Mouse (Mus musculus) liver, postnatal 0 days (tissue): ENCODE measurements around the gene Kcnj6. TPM values are rescaled to one million over a fixed set of nuclear protein-coding genes. Genes with fewer than 3 reads are reported as not detected.

ENCODE experiments used
- ATAC-seq: fragments of 200-750 bp; cut with Nextera tagmentation; 2 replicates; pipeline ENCODE4 v1.8.0; 2017; ENCODE audit warnings: mild to moderate bottlenecking, moderate library complexity
- DNase-seq: peaks from one replicate; pipeline ENCODE4 v3.0.0-alpha.2; 2016
- H3K27ac ChIP-seq: fragments of 300-500 bp; sonication (generic); 2 replicates; pipeline ENCODE4 v1.5.1; 2014; ENCODE audit warnings: antibody characterized with exemption, moderate library complexity, mild to moderate bottlenecking, low read depth
- H3K27me3 ChIP-seq: fragments of 300-500 bp; sonication (generic); 2 replicates; pipeline ENCODE4 v1.6.1; 2014; ENCODE audit warnings: low read length, control low read depth, mixed read lengths; ENCODE audit not compliant: insufficient read depth
- H3K36me3 ChIP-seq: fragments of 300-500 bp; sonication (generic); replicated peaks from 2 replicates; pipeline ENCODE4 v1.6.1; 2014; ENCODE audit warnings: mild to moderate bottlenecking, control low read depth, low read length, moderate library complexity, mixed read lengths; ENCODE audit not compliant: insufficient read depth
- H3K4me1 ChIP-seq: fragments of 300-500 bp; sonication (generic); 2 replicates; pipeline ENCODE4 v1.6.1; 2014; ENCODE audit warnings: antibody characterized with exemption, mild to moderate bottlenecking, control low read depth; ENCODE audit not compliant: insufficient read depth
- H3K4me2 ChIP-seq: fragments of 300-500 bp; sonication (generic); 2 replicates; pipeline ENCODE4 v1.6.1; 2014; ENCODE audit warnings: low read depth, mild to moderate bottlenecking, low read length, moderate library complexity, mixed read lengths
- H3K4me3 ChIP-seq: fragments of 300-500 bp; sonication (generic); 2 replicates; pipeline ENCODE4 v1.5.1; 2014; ENCODE audit warnings: low read depth, low read length
- H3K9ac ChIP-seq: fragments of 300-500 bp; sonication (generic); replicated peaks from 2 replicates; pipeline ENCODE4 v1.6.1; 2014; ENCODE audit warnings: mild to moderate bottlenecking, moderate library complexity
- H3K9me3 ChIP-seq: fragments of 300-500 bp; sonication (generic); 2 replicates; pipeline ENCODE4 v1.6.1; 2016; ENCODE audit warnings: mild to moderate bottlenecking, control low read depth, low read length, mixed read lengths
- CTCF ChIP-seq: sonication (generic); IDR thresholded peaks from 2 replicates; pipeline ENCODE4 v1.5.1; 2016; ENCODE audit warnings: antibody characterized with exemption, low read depth
- EP300 ChIP-seq: IDR thresholded peaks from 2 replicates; pipeline ENCODE4 v1.6.1; 2016; ENCODE audit warnings: antibody characterized with exemption, low read depth, mild to moderate bottlenecking
- WGBS: fragments of 180-500 bp; shearing (Covaris S2); extraction: QIAGEN DNeasy Blood & Tissue Kit; methylation state at CpG from one replicate; pipeline ENCODE4 v1.1.7; 2014; ENCODE audit not compliant: insufficient replicate concordance; 5-methylcytosine and 5-hydroxymethylcytosine counted together
- polyA plus RNA-seq: library from polyadenylated mRNA; unstranded; fragments of >200 nt; fragmentation: Nextera tagmentation; extraction: Ambion mirVana; gene quantifications from 2 replicates; pipeline ENCODE4 v1.2.1, GENCODE M21; 2015

The Kcnj6 gene
- not detected in 2 replicates for polyA plus RNA-seq

DNA sequence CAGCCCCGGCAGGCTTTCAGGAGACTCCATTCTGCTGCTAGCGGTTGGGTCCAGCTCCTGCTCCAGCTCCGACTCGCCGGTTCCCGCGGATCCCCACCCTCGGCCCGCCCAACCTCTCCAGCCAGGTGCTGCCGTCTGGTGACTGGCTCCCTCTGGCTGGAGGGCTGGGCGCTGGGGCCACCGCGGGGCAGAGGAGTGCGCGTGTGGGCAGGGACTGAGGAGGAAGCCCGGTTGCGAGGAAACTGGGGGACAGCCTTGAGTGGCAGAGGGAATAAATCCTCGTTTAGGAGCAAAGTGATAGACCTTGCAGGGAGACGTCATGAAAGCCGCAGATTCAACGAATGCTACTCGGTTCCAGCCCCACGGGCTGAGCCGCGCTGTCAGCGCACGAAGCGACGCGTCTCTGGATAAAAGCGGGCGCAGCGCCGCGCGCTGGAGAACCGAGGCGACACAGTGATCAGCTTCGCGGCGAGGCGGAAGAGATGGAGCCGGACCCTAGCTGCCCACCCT lies at the start of gene Kcnj6:
Kcnj6 (minus strand) TSS at position 362 of the 510 bp plus-strand sequence.
- H3K4me3 ChIP-seq: no peak within 1 kb of the TSS
- ATAC-seq (no peak), DNase-seq (no peak)
- no peaks in the 10 kb centered on the region for H3K36me3 ChIP-seq
- H3K27ac ChIP-seq: no peak within 1 kb of the TSS
- H3K9ac ChIP-seq: no peak within 1 kb of the TSS
- 2% methylated on average over 43 of the region's 43 CpGs for WGBS
- peaks cover 26% of the 10 kb centered on the region for H3K27me3 ChIP-seq
- H3K9me3 ChIP-seq: no peaks in the 10 kb centered on the region
- H3K4me2 ChIP-seq: no peak within 1 kb of the TSS
- H3K4me1 ChIP-seq: no peaks in the 10 kb centered on the region
- TF ChIP-seq CTCF (no peak), EP300 (no peak)

GRCm38 (mm10) chr16:95009937-95010336 lies 12.4 kb upstream of the Kcnj6 start:
- no peaks in the 10 kb centered on the region for H3K36me3 ChIP-seq
- no peak overlapping the region for H3K4me3 ChIP-seq
- no peak overlapping the region for H3K9ac ChIP-seq
- no peak for DNase-seq
- H3K27ac ChIP-seq: no peak overlapping the region
- H3K9me3 ChIP-seq: no peaks in the 10 kb centered on the region
- 38% methylated on average over 3 of the region's 3 CpGs for WGBS
- TF ChIP-seq CTCF (no peak), EP300 (no peak)
- no peak overlapping the region for H3K4me2 ChIP-seq
- no peak for ATAC-seq
- no peaks in the 10 kb centered on the region for H3K4me1 ChIP-seq
- no peaks in the 10 kb centered on the region for H3K27me3 ChIP-seq

DNA sequence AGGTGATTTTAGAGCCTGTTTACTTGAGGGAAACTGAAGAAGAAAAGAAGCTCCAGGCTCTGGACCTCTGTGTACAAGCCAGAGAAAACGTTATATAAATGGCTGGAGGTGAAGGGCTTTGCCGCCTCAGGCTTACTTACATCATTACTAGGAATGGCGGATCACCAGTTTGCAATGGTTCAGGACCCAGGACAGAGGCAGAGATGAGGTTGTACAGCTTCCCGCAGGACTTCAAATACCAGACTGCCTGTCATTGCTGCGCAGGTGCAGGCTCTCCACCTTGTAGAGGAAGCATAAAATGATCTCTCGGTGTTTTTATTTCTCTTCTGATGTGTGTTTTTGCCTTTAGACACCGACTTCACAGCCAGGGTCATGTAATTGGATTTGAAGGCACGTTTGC lies 7.1 kb upstream of the Kcnj6 start:
- WGBS: 22% methylated on average over 8 of the region's 8 CpGs
- TF ChIP-seq CTCF: no peak
- TF ChIP-seq EP300: no peak
- no peaks in the 10 kb centered on the region for H3K4me1 ChIP-seq
- no peaks in the 10 kb centered on the region for H3K27me3 ChIP-seq
- H3K4me3 ChIP-seq: no peak overlapping the region
- DNase-seq (no peak), ATAC-seq (no peak)
- H3K9ac ChIP-seq: no peak overlapping the region
- no peak overlapping the region for H3K4me2 ChIP-seq
- no peaks in the 10 kb centered on the region for H3K36me3 ChIP-seq
- no peaks in the 10 kb centered on the region for H3K9me3 ChIP-seq
- no peak overlapping the region for H3K27ac ChIP-seq

GRCm38 (mm10) chr16:94999551-94999950 lies 2.0 kb upstream of the Kcnj6 start:
- no peak overlapping the region for H3K4me3 ChIP-seq
- no peak overlapping the region for H3K9ac ChIP-seq
- 64% methylated on average over 5 of the region's 5 CpGs for WGBS
- no peak overlapping the region for H3K27ac ChIP-seq
- TF ChIP-seq EP300 (no peak), CTCF (no peak)
- no peaks in the 10 kb centered on the region for H3K9me3 ChIP-seq
- ATAC-seq: no peak
- H3K4me2 ChIP-seq: no peak overlapping the region
- no peaks in the 10 kb centered on the region for H3K36me3 ChIP-seq
- peaks cover 26% of the 10 kb centered on the region for H3K27me3 ChIP-seq
- H3K4me1 ChIP-seq: no peaks in the 10 kb centered on the region
- no peak for DNase-seq

DNA sequence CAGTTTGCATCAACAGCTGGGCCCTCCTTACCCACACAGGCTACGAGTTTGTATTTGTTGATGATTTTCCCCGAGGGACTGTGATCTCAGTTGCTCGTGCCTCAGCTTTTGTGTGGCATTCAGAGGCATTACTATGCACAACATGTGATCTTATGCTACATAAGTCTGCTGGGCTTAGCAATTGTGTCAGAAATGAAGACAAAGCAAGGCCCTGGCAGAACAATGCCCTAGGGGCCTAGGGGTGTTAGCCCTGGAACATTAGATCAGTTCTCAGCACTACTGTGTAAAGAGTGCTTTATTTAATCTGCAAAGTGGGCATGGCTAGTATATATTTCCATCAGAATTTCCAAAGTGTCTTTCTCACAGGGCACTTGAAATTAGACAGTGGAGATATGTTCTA lies 1.5 kb upstream of the Kcnj6 start:
- Histone ChIP-seq H3K9ac (no peak overlapping the region), H3K4me2 (no peak overlapping the region), H3K4me3 (no peak overlapping the region), H3K27me3 (peaks cover 26% of the 10 kb centered on the region), H3K27ac (no peak overlapping the region), H3K4me1 (no peaks in the 10 kb centered on the region), H3K9me3 (no peaks in the 10 kb centered on the region), H3K36me3 (no peaks in the 10 kb centered on the region)
- DNase-seq (no peak), ATAC-seq (no peak)
- TF ChIP-seq CTCF (no peak), EP300 (no peak)
- 68% methylated on average over 3 of the region's 3 CpGs for WGBS

GRCm38 (mm10) chr16:94996791-94997281 lies 665 bp downstream of the Kcnj6 start:
- WGBS: 16% methylated on average over 16 of the region's 16 CpGs
- Histone ChIP-seq H3K9me3 (no peaks in the 10 kb centered on the region), H3K27me3 (peaks cover 26% of the 10 kb centered on the region), H3K9ac (no peak overlapping the region), H3K27ac (no peak overlapping the region), H3K4me3 (no peak overlapping the region), H3K4me1 (no peaks in the 10 kb centered on the region), H3K36me3 (no peaks in the 10 kb centered on the region), H3K4me2 (no peak overlapping the region)
- no peak for ATAC-seq
- TF ChIP-seq EP300 (no peak), CTCF (no peak)
- DNase-seq: no peak
